Mouse (Mus musculus) hindbrain, embryonic 14.5 days (tissue): Measurements from ENCODE around the gene Ercc6. TPM values are rescaled to one million over a fixed set of nuclear protein-coding genes. Genes with fewer than 3 reads are reported as not detected.

Source experiments
- ATAC-seq: fragments of 200-750 bp; cut with Nextera tagmentation; 2 replicates; pipeline ENCODE4 v1.8.0; 2017; ENCODE audit warnings: moderate number of reproducible peaks, mild to moderate bottlenecking, moderate TSS enrichment, moderate library complexity; ENCODE audit not compliant: low FRiP score
- DNase-seq: peaks from one replicate; pipeline ENCODE4 v3.0.0-alpha.2; 2015; ENCODE audit warnings: low spot score
- H3K27ac ChIP-seq: fragments of 300-500 bp; sonication (generic); 2 replicates; pipeline ENCODE4 v1.5.1; 2014; ENCODE audit warnings: mild to moderate bottlenecking, moderate library complexity
- H3K27me3 ChIP-seq: fragments of 300-500 bp; sonication (generic); 2 replicates; pipeline ENCODE4 v1.6.1; 2014; ENCODE audit warnings: mild to moderate bottlenecking, low read length, mixed read lengths; ENCODE audit not compliant: control insufficient read depth, insufficient read depth
- H3K36me3 ChIP-seq: fragments of 300-500 bp; sonication (generic); replicated peaks from 2 replicates; pipeline ENCODE4 v1.6.1; 2014; ENCODE audit not compliant: control insufficient read depth, insufficient read depth
- H3K4me1 ChIP-seq: fragments of 300-500 bp; sonication (generic); replicated peaks from 2 replicates; pipeline ENCODE4 v1.6.1; 2014; ENCODE audit warnings: antibody characterized with exemption, low read length, mixed read lengths; ENCODE audit not compliant: control insufficient read depth, insufficient read depth
- H3K4me2 ChIP-seq: fragments of 300-500 bp; sonication (generic); replicated peaks from 2 replicates; pipeline ENCODE4 v1.6.1; 2014; ENCODE audit warnings: mild to moderate bottlenecking, moderate library complexity
- H3K4me3 ChIP-seq: fragments of 300-500 bp; sonication (generic); replicated peaks from 2 replicates; pipeline ENCODE4 v1.5.1; 2014; ENCODE audit warnings: mild to moderate bottlenecking, low read length
- H3K9ac ChIP-seq: fragments of 300-500 bp; sonication (generic); 2 replicates; pipeline ENCODE4 v1.6.1; 2014
- H3K9me3 ChIP-seq: fragments of 300-500 bp; sonication (generic); 2 replicates; pipeline ENCODE4 v1.6.1; 2016; ENCODE audit warnings: low read length; ENCODE audit not compliant: control insufficient read depth
- WGBS: fragments of 180-500 bp; shearing (Covaris S2); extraction: QIAGEN DNeasy Blood & Tissue Kit; methylation state at CpG from one replicate; pipeline ENCODE4 v1.1.7; 2014; 5-methylcytosine and 5-hydroxymethylcytosine counted together
- polyA plus RNA-seq: library from polyadenylated mRNA; unstranded; fragments of >200 nt; fragmentation: Nextera tagmentation; extraction: Ambion mirVana; gene quantifications from 2 replicates; pipeline ENCODE4 v1.2.1, GENCODE M21; 2014

The Ercc6 gene
- polyA plus RNA-seq, 1 experiment from 2014 or later: 22.1 TPM

- Histone ChIP-seq H3K27me3 (no peaks in the 10 kb centered on the region), H3K4me2 (no peak overlapping the region), H3K27ac (no peak overlapping the region), H3K9ac (no peak overlapping the region), H3K4me1 (no peaks in the 10 kb centered on the region), H3K4me3 (no peak overlapping the region), H3K9me3 (no peaks in the 10 kb centered on the region), H3K36me3 (no peaks in the 10 kb centered on the region)
- DNase-seq (peak; percentile 88), ATAC-seq (peak; percentile 24; the same call in 1 of the 2 replicates)
- WGBS: 13% methylated on average over 10 of the region's 10 CpGs
These were observed 73.9 kb downstream of the Ercc6 start for GRCm38 (mm10) chr14:32587013-32587784.

DNA sequence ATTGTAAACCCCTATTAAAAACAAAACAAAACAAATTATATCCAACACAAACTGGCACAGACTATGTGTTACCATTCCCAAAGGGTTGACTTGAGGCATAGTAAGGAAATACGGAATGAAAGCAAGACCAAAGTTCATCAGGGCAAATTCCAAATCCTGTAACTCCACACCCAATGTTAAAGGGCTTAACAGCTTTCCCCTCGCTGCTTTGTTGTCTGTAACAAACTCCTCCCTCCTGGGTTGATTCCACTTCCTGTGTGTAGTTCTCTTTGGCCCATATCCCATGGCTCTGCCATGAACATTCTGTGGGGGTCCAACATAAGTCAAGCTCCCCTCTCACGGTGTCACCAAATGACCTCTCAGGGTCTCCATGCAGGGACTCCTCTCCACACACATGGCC is 77.1 kb downstream of the Ercc6 start:
- Histone ChIP-seq H3K9ac (no peak overlapping the region), H3K4me1 (no peaks in the 10 kb centered on the region), H3K27ac (no peak overlapping the region), H3K27me3 (peaks cover 28% of the 10 kb centered on the region), H3K9me3 (no peaks in the 10 kb centered on the region), H3K4me3 (no peak overlapping the region), H3K36me3 (no peaks in the 10 kb centered on the region), H3K4me2 (no peak overlapping the region)
- DNase-seq (no peak), ATAC-seq (no peak)
- WGBS: 81% methylated on average over 3 of the region's 3 CpGs

- H3K27ac ChIP-seq: peak overlapping the region; percentile 40; the same call in 1 of the 2 replicates
- peak overlapping the region; percentile 40 for H3K4me2 ChIP-seq
These were observed 84.2 kb downstream of the Ercc6 start for GRCm38 (mm10) chr14:32597232-32598231.

DNA sequence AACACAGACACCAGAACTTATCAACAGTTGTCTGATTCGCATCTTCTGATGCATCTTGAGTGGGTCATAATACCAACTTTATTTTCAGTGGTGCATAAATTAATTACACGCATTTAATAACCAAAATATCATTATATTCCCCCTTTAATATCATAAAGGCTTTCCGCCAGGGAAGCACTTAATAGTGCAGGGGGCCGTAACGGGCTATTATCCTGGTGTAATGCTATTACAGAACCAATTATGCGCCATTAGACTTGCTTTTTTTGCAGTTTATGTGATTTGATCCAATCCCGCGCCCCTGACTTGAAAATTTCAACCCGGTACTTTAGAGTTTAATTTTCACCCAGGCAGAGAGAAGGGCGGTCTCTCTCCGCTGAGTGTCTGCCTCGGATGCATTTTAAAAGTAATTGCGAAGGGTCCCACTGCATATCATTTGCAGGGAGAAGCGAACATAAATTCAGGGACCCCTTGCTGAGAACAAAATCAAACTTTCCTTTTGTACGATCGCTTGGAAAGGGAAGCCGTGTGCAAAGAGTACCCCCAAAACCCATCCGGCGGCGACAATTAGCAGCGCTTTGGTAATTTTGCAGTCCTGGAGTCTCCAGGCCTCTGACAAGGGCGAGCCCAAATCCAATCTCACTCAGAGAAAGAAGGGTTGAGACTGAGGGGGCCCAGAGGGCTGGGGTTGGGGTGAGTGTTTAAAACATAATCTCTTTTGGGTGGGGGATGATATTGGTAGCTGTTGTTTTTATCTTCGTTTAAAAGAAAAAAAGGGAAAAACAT is 85.3 kb downstream of the Ercc6 start:
- DNase-seq (no peak), ATAC-seq (no peak; the same call in 1 of the 2 replicates)
- Histone ChIP-seq H3K4me1 (peaks cover 24% of the 10 kb centered on the region), H3K27me3 (peaks cover 90% of the 10 kb centered on the region), H3K9ac (no peak overlapping the region), H3K9me3 (no peaks in the 10 kb centered on the region), H3K27ac (no peak overlapping the region), H3K4me2 (peak overlapping the region; percentile 56), H3K36me3 (no peaks in the 10 kb centered on the region), H3K4me3 (peak overlapping the region; percentile 32)
- WGBS: 6% methylated on average over 23 of the region's 23 CpGs

More at GRCm38 (mm10) chr14:32597232-32598231, 84.2 kb downstream of the Ercc6 start:
- DNase-seq (peak; percentile 78), ATAC-seq (peak; percentile 29; the same call in 1 of the 2 replicates)
- Histone ChIP-seq H3K9me3 (no peaks in the 10 kb centered on the region), H3K4me1 (peaks cover 24% of the 10 kb centered on the region), H3K4me3 (peak overlapping the region; percentile 13), H3K9ac (peak overlapping the region; percentile 0; the same call in 1 of the 2 replicates), H3K27me3 (peaks cover 90% of the 10 kb centered on the region), H3K36me3 (no peaks in the 10 kb centered on the region)
- WGBS: under 1% methylated on average over 78 of the region's 78 CpGs

- DNase-seq: no peak
- H3K9me3 ChIP-seq: no peaks in the 10 kb centered on the region
- peak within 1 kb of the TSS; percentile 61 for H3K27ac ChIP-seq
- no peaks in the 10 kb centered on the region for H3K36me3 ChIP-seq
- H3K9ac ChIP-seq: peak within 1 kb of the TSS; percentile 47
- peak within 1 kb of the TSS; percentile 32 for H3K4me3 ChIP-seq
- peaks cover 24% of the 10 kb centered on the region for H3K4me1 ChIP-seq
- peak; percentile 67 for ATAC-seq
- peak within 1 kb of the TSS; percentile 56 for H3K4me2 ChIP-seq
- H3K27me3 ChIP-seq: peaks cover 82% of the 10 kb centered on the region
- under 1% methylated on average over 53 of the region's 53 CpGs for WGBS
These were observed 86.1 kb downstream of the Ercc6 start, which contains the start of gene Prrxl1 for GRCm38 (mm10) chr14:32599290-32600041. Prrxl1 (plus strand) TSS chr14:32599407.

GRCm38 (mm10) chr14:32600110-32600509 is 86.8 kb downstream of the Ercc6 start:
- peaks cover 24% of the 10 kb centered on the region for H3K4me1 ChIP-seq
- H3K9me3 ChIP-seq: no peaks in the 10 kb centered on the region
- 2% methylated on average over 16 of the region's 16 CpGs for WGBS
- DNase-seq (no peak), ATAC-seq (no peak)
- H3K4me2 ChIP-seq: peak overlapping the region; percentile 56
- H3K4me3 ChIP-seq: peak overlapping the region; percentile 32
- peak overlapping the region; percentile 47; the same call in 1 of the 2 replicates for H3K9ac ChIP-seq
- no peaks in the 10 kb centered on the region for H3K36me3 ChIP-seq
- peak overlapping the region; percentile 61; the same call in 1 of the 2 replicates for H3K27ac ChIP-seq
- H3K27me3 ChIP-seq: peaks cover 75% of the 10 kb centered on the region

GRCm38 (mm10) chr14:32605508-32605907 is 92.2 kb downstream of the Ercc6 start:
- no peak overlapping the region for H3K27ac ChIP-seq
- DNase-seq: no peak
- peaks cover 24% of the 10 kb centered on the region for H3K27me3 ChIP-seq
- H3K4me3 ChIP-seq: no peak overlapping the region
- H3K4me2 ChIP-seq: peak overlapping the region; percentile 32
- H3K4me1 ChIP-seq: peaks cover 27% of the 10 kb centered on the region; the same call in 1 of the 2 replicates
- H3K36me3 ChIP-seq: no peaks in the 10 kb centered on the region
- H3K9me3 ChIP-seq: no peaks in the 10 kb centered on the region
- H3K9ac ChIP-seq: no peak overlapping the region
- 39% methylated on average over 15 of the region's 15 CpGs for WGBS
- ATAC-seq: no peak

GRCm38 (mm10) chr14:32606316-32606715 is 93.0 kb downstream of the Ercc6 start:
- Histone ChIP-seq H3K4me3 (no peak overlapping the region), H3K36me3 (no peaks in the 10 kb centered on the region), H3K27ac (no peak overlapping the region), H3K9me3 (no peaks in the 10 kb centered on the region), H3K4me2 (0 out of 2 replicates have a peak overlapping the region, but pooled peaks have one; percentile 32), H3K9ac (no peak overlapping the region), H3K27me3 (peaks cover 16% of the 10 kb centered on the region), H3K4me1 (peaks cover 27% of the 10 kb centered on the region; the same call in 1 of the 2 replicates)
- 38% methylated on average over 8 of the region's 8 CpGs for WGBS
- DNase-seq (peak; percentile 47), ATAC-seq (no peak)
